Mouse (Mus musculus) lung, adult 2 months (tissue): Measurements from ENCODE around the gene Zbtb37. TPM values are rescaled to one million over a fixed set of nuclear protein-coding genes. Genes with fewer than 3 reads are reported as not detected.
"Not testable (repeated sequence)": the region's sequence is repeated elsewhere in the genome, so short reads cannot be mapped to it uniquely, and the experiment has no call there.

Source experiments
- DNase-seq: peaks from one replicate; pipeline ENCODE4 v3.0.0; 2022
- H3K4me1 ChIP-seq: fragments of 200-500 bp; 2 replicates; pipeline ENCODE4 v1.6.1; 2011; ENCODE audit warnings: low read length; ENCODE audit not compliant: control insufficient read depth, insufficient read depth
- H3K4me3 ChIP-seq: fragments of 200-500 bp; replicated peaks from 2 replicates; pipeline ENCODE3; 2011; ENCODE audit warnings: low read depth, mild to moderate bottlenecking, control low read depth, low read length; ENCODE audit errors: extremely low read depth
- CTCF ChIP-seq: fragments of 200-500 bp; IDR thresholded peaks from 2 replicates; pipeline ENCODE4 v1.5.1; 2011; ENCODE audit warnings: mild to moderate bottlenecking, low read length, control low read depth; ENCODE audit not compliant: insufficient read depth
- POLR2A ChIP-seq: fragments of 200-500 bp; IDR thresholded peaks from 2 replicates; pipeline ENCODE4 v1.6.1; 2011; ENCODE audit warnings: low read depth, mild to moderate bottlenecking, control low read depth, low read length, borderline replicate concordance; ENCODE audit errors: extremely low read depth
- WGBS: fragments of 180-500 bp; shearing (Covaris S2); methylation state at CpG from one replicate; pipeline ENCODE4 v1.1.7; 2018; 5-methylcytosine and 5-hydroxymethylcytosine counted together
- polyA plus RNA-seq: library from polyadenylated mRNA; depleted of rRNA; stranded (reverse); fragments of >200 nt; gene quantifications from 2 replicates; pipeline ENCODE4 v1.2.3, GENCODE M21; 2012

Gene Zbtb37
- polyA plus RNA-seq, 1 experiment, result 3.4 TPM

DNA sequence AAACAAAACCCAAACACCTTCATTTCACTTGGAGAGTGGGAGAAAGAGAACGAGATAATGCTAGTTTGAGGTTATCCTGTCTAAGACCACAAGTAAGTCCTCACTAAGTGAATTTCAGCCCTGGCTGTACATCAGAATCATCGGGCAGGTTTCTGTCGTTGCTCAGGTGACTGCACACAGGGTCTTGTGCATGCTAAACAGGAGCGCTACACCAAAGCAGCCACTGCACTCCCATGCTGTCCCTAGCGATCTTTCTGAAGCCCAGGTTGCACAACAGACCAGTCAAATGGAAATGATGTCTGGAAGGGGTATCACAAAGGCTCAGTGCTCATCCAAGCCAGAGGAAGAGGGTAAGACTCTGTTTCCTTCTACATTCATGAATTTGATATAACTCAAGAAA, 28.2 kb downstream of the Zbtb37 start:
- no peak overlapping the region for H3K4me3 ChIP-seq
- no peak for TF ChIP-seq CTCF
- no peak for TF ChIP-seq POLR2A
- WGBS, result 90% methylated on average over 5 of the region's 5 CpGs

DNA sequence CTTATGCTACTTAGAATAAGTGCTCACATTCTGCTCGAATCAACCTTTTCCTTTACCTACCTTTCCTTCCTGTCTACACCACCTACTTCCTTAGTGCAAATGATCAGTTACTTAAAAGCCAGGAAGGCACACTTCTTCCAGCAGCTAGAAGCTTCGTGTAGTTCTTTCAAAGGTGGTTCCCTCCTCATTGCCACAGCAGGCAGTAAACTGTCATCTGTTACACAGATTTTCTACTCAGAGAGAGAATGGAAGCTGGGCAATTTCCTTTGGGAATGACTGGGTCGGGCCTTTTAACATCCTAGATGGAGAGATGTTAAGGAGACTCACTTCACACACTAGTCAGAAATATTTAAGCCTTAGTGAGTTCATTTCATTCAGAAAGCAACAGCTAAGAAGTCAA, 29.1 kb downstream of the Zbtb37 start:
- no peak overlapping the region for H3K4me3 ChIP-seq
- no peak for TF ChIP-seq POLR2A
- no peak for TF ChIP-seq CTCF
- H3K4me1 ChIP-seq, result no peaks in the 10 kb centered on the region; the same call in 1 of the 2 replicates
- 49% methylated on average over 3 of the region's 3 CpGs for WGBS
- no peak for DNase-seq

More for the DNA sequence above, 28.2 kb downstream of the Zbtb37 start:
- DNase-seq, result no peak
- H3K4me1 ChIP-seq, result no peaks in the 10 kb centered on the region; the same call in 1 of the 2 replicates

DNA sequence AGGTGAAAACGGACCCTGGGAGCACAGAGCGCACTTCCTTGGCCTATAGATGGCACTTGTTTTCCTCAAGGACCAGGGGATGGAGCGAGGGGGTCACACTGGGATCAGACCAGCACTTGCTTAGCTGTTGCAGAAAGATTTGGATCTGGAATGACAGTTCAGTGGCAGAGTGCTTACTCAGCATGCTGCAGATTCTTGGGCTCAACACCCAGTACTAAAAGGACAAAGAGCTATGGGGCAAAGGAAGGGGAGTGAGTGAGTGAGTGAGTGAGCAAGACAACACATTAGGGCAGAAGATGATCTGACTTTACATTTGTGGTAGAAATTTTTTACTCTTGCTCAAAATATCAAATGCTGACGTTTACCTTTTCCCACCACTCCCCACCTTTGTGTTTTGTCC, 29.7 kb downstream of the Zbtb37 start:
- H3K4me1 ChIP-seq, result no peaks in the 10 kb centered on the region; the same call in 1 of the 2 replicates
- no peak for TF ChIP-seq POLR2A
- TF ChIP-seq CTCF, result no peak
- no peak for DNase-seq
- 68% methylated on average over 4 of the region's 4 CpGs for WGBS
- no peak overlapping the region for H3K4me3 ChIP-seq

DNA sequence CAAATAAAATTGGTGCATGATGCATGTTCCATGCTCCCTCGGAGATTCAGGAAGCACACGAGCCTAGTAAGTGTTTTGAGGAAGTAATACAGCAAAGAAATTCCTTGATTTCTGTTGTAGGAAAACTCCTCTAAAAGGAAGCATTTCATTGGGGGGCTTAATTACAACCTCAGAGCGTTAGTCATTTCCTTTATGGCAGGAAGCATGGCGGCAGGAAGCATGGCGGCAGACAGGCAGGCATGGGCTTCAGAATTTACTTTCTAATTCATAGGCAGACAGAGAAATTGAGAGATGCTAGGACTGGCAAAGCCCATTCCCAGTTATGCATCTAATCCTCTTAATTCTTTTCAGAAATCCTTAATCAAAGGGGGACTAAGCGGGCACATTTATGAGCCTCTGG, 40.8 kb downstream of the Zbtb37 start:
- no peak for TF ChIP-seq CTCF
- TF ChIP-seq POLR2A, result no peak
- no peak for DNase-seq
- H3K4me3 ChIP-seq, result no peak overlapping the region
- no peaks in the 10 kb centered on the region for H3K4me1 ChIP-seq
- 56% methylated on average over 6 of the region's 6 CpGs for WGBS

DNA sequence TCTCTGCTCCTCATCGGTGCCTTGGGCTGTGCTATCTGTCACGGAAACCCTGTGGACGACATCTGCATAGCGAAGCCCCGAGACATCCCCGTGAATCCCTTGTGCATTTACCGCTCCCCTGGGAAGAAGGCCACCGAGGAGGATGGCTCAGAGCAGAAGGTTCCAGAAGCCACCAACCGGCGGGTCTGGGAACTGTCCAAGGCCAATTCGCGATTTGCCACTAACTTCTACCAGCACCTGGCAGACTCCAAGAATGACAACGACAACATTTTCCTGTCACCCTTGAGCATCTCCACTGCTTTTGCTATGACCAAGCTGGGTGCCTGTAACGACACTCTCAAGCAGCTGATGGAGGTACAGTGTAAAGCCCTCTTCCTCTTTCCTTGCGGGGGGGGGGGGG, 45.3 kb downstream of the Zbtb37 start:
- TF ChIP-seq CTCF, result no peak
- no peak for TF ChIP-seq POLR2A
- DNase-seq, result no peak
- 83% methylated on average over 15 of the region's 15 CpGs for WGBS
- Histone ChIP-seq H3K4me1 (no peaks in the 10 kb centered on the region), H3K4me3 (no peak overlapping the region)

DNA sequence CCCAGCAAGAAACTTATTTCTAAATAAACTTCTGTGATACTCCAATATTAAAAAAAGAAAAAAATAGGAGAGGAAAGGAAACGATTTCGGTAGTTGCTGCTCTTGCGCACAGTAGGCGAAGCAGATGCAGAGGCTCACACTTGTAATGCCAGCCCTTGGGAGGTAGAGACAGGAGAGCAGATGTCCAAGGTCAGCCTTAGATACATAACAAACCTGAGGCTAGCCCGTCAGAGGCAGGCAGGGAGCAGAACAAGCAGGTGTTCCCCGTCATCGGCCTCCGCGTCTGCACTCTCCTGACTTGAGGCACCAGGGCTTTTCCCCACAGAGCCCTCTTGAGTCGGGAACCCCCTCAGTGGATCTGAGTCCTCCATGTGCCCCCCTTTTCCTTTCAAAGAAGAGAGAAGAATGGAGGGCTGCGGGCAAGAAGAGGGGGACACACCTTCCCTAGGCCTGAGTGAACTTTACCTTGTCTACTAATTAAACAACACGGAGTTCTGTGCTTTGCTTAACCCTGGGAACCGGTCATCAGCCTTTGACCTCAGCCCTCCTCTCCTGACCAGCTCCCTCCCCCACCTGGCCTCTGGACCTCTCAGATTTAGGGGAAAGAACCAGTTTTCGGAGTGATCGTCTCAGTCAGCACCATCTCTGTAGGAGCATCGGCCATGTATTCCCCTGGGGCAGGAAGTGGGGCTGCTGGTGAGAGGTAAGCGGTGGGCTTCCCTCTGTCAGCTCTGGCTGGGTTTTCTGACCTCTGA, 47.6 kb downstream of the Zbtb37 start:
- Histone ChIP-seq H3K4me3 (no peak overlapping the region), H3K4me1 (no peaks in the 10 kb centered on the region)
- 76% methylated on average over 17 of the region's 17 CpGs for WGBS
- TF ChIP-seq POLR2A (no peak), CTCF (no peak)
- DNase-seq, result no peak

DNA sequence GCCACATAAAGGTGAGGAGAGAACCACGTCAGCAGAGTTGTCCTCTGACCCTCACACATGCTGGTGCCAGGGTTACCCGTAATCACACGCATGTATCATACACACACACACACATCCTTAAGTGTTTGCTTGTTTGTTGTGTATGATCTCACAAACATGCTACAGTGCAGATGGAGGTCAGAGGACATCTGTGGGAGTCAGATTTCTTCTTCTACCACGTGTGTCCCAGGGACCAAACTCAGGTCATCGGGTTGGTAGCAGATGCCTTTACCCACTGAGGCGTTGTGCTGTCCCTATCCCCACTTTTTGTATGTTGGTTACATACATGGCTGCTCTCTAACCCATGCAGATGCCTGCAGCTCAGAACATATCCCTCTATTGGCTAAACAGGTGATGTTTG, 49.2 kb downstream of the Zbtb37 start:
- no peak for DNase-seq
- WGBS, result 85% methylated on average over 6 of the region's 6 CpGs
- Histone ChIP-seq H3K4me3 (no peak overlapping the region), H3K4me1 (no peaks in the 10 kb centered on the region)
- TF ChIP-seq POLR2A (no peak), CTCF (no peak)

DNA sequence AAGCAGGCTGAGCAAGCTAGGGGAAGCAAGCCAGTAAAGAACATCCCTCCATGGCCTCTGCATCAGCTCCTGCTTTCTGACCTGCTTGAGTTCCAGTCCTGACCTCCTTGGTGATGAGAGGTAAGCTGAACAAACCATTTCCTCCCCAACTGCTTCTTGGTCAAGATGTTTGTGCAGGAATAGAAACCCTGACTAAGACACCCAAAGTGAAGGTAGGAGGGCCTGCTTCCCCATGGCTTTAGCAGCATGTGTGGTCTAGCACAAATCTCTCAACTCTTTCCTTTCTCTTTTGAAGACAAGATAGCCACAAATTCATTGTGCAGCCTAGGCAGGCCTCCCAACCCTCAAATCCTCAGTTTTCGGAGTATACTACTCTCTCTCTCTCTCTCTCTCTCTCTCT, 49.9 kb downstream of the Zbtb37 start:
- not testable (repeated sequence) for H3K4me1 ChIP-seq, DNase-seq
- 76% methylated on average over 1 of the region's 1 CpGs for WGBS

DNA sequence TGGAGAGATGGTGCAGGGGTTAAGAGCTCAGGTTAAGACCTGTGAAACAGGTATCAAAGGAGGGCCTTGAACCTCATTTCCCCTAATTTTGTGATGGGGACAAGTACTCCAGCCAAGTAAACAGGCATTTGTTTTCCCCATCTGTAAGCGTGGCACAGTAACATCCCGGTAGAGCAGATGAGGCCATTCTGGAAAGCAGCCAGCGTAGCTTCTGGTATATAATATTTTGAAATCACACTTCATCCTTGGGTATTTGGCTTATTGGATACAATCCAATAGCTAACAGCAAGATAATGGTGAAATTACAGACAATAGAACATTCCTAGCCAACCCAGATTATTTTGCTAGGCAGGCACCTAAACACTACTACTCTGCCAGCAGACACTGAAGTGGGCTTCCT, 51.8 kb downstream of the Zbtb37 start:
- H3K4me1 ChIP-seq, result no peaks in the 10 kb centered on the region
- 63% methylated on average over 3 of the region's 3 CpGs for WGBS
- no peak for DNase-seq
- TF ChIP-seq POLR2A (no peak), CTCF (no peak)
- no peak overlapping the region for H3K4me3 ChIP-seq

More for the DNA sequence above, 49.9 kb downstream of the Zbtb37 start:
- H3K4me3 ChIP-seq, result not testable (repeated sequence)

DNA sequence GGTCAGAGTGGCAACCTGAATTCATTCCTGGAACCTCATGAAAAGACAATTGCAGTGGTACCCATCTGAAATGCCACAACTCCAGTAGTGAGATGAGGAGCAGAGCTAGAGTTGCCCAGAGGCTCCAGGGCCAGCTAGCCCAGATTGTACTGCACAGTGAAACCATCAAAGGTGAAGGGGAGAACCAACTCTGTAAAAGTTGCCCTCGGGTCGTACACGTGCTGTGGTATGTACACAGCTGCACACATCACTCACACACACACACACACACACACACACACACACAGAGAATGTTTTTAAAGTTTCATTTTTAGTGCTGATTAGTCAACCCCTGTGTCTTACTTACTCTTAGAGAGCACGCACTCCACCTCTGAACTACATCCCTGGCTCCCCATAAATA, 53.3 kb downstream of the Zbtb37 start:
- Histone ChIP-seq H3K4me1 (no peaks in the 10 kb centered on the region), H3K4me3 (no peak overlapping the region)
- DNase-seq, result no peak
- WGBS, result 82% methylated on average over 4 of the region's 4 CpGs
- TF ChIP-seq POLR2A, result no peak
- TF ChIP-seq CTCF, result no peak

DNA sequence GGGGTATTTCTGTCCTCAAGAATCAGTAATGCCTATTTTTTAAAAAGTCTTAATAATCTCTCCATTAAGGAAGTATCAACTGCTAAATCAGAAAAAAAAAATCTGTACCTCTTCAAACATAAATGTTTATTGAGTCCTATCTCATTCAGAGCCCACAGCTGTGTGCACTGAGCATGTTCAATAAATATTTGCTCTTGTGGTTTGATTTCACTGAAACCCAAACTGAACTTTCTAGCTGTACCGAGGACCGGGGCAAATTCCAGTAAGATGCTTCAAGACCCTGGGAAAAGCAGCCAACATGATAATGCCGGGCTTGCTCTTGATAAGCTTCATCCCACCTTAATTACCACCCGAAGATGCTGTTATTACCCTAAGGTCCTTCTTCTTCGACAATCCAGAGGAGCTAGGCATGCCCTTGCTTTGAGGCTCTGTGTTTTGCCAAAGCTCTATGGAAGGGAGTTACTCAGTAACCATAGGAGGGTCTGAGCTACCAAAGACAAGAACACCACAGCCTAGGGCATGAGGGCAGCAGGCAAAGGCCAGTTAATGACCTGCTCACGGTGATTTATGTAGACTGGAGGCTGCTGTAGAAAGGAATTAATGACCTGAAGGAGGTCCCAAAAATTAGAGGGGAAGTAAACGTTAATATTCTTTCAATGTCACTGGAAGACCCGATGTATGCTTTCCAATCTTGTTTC, 54.0 kb downstream of the Zbtb37 start:
- no peak for TF ChIP-seq CTCF
- no peak for TF ChIP-seq POLR2A
- H3K4me1 ChIP-seq, result no peaks in the 10 kb centered on the region
- WGBS, result 58% methylated on average over 8 of the region's 8 CpGs
- no peak overlapping the region for H3K4me3 ChIP-seq
- DNase-seq, result no peak
